Mouse (Mus musculus) embryo, embryonic 10.5 days (tissue): ENCODE measurements around the gene Hist1h3i.
"Not testable (repeated sequence)": the region's sequence is repeated elsewhere in the genome, so short reads cannot be mapped to it uniquely, and the experiment has no call there.

Experiments used
- DNase-seq: peaks from one replicate; pipeline ENCODE4 v3.0.0-alpha.2; 2015; ENCODE audit warnings: low spot score

The Hist1h3i gene

DNA sequence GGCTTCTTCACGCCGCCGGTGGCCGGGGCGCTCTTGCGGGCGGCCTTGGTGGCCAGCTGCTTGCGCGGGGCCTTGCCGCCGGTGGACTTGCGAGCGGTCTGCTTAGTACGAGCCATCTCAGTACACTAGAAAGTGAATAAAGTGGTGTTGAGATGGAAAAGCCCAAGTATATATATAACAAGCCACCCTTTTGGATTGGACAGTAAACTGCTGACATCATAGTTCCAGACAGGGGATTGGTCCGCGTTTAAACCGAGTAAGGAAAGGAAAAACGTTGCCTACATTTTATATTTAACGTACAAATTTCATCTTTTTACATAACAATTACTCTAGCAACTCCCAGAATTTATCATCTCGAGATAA is at the start of gene Hist1h3i:
Gene Hist1h3i (minus strand): TSS at position 116 of the 363 bp plus-strand sequence.
- DNase-seq: peak; percentile 93

DNA sequence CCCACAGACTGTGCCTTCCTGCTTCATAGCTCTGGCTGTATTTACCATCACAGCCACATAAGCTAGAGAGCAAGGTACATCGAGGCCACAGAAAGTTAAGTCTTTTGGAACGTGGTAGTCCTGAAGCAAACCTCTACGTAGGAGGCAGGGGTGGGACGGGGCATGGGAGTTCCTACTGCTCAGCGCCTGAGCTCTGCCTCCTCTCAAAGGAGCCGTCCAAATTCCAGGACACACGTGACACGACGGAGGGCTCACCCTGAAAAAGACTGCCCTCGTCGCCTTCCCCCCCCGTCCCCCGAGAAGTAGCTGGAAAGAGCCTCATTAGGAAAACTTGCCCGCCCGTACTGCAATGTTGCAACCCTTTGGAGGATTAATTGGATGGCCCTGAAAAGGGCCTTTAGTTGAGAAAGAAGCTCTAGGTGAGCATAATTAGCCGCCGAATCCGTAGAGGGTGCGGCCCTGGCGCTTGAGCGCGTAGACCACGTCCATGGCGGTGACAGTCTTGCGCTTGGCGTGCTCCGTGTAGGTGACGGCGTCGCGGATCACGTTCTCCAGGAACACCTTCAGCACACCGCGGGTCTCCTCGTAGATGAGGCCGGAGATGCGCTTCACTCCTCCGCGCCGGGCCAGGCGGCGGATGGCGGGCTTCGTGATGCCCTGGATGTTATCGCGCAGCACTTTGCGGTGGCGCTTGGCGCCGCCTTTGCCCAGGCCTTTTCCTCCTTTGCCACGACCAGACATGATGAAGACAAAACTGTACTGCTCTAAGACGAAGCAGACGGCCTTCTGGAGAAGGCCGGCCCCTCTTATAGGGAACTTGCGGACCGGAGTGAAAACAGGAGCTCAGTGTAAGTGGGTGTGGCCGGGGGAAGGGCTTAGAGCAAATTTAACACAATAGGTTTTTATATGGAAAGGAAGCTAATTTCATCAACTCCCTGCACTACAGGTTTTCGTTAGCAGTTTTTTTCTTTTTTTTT is 48.5 kb upstream of the Hist1h3i start, which contains the start of gene Hist1h4n:
Gene Hist1h4n (minus strand): TSS at position 779 of the 977 bp plus-strand sequence.
- DNase-seq: not testable (repeated sequence)

DNA sequence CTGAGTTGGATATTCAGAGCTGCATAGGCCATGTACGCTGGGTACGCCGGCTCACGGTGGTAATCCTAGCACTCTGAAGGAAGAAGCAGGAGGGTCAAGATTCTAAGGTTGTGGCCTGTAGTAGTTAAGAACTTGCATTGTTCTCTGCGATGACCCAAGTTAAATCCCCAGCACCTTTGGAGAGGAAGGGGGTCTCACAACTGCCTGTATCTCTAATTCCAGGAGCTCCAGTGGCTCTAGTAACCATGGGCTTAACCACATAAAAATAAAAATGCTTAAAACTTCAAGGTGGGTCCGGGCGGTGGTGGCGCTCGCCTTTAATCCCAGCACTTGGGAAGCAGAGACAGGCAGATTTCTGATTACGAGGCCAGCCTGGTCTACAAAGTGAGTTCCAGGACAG is 47.2 kb upstream of the Hist1h3i start:
- DNase-seq: no peak

DNA sequence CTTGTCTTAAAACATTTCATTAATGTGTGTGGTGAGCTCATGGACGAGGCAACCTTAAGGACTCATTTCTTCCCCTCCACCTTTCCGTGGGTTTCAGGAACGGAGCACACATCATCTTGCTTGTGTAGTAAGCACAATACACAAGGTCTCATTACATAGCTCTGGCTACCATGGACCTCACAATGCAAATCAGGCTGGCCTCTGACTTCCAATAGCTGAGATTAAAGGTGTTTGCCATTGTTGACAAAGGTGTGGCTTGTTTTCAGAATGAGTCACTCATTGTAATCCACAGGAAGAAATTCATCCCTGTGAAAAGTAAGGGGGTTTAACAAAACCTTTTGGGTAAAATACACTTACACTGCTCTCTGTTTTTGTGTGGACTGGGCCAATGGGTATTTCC is 45.3 kb upstream of the Hist1h3i start:
- DNase-seq: no peak

DNA sequence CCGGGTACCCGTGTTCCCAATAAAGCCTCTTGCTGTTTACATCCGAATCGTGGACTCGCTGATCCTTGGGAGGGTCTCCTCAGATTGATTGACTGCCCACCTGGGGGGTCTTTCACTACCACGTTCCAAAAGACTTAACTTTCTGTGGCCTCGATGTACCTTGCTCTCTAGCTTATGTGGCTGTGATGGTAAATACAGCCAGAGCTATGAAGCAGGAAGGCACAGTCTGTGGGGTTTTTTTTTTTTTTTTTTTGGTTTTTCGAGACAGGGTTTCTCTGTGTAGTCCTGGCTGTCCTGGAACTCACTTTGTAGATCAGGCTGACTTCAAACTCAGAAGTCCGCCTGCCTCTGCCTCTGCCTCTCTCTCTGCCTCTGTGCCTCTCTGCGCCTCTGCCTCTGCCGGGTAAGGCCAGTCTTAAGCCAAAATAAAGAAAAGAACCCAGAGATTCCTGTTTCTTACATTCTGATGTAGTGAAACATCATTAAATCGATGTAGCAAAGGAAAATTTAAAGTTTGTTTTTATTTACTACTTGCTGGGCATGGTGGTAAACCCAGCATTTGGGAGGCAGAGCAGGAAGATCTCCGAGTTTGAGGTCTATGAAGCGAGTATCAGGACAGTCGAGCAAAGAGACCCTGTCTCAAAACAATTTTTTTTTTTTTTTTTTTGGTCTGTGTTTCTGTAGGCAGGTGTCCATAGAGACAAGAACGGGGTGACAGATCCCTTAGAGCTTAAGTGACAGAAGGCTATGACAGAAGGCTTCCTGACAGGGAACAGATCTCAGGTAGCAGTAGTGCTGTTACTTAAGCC is 37.1 kb upstream of the Hist1h3i start:
- DNase-seq: not testable (repeated sequence)

DNA sequence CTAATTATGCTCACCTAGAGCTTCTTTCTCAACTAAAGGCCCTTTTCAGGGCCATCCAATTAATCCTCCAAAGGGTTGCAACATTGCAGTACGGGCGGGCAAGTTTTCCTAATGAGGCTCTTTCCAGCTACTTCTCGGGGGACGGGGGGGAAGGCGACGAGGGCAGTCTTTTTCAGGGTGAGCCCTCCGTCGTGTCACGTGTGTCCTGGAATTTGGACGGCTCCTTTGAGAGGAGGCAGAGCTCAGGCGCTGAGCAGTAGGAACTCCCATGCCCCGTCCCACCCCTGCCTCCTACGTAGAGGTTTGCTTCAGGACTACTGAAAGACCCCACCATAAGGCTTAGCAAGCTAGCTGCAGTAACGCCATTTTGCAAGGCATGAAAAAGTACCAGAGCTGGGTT is 28.9 kb upstream of the Hist1h3i start:
- not testable (repeated sequence) for DNase-seq

DNA sequence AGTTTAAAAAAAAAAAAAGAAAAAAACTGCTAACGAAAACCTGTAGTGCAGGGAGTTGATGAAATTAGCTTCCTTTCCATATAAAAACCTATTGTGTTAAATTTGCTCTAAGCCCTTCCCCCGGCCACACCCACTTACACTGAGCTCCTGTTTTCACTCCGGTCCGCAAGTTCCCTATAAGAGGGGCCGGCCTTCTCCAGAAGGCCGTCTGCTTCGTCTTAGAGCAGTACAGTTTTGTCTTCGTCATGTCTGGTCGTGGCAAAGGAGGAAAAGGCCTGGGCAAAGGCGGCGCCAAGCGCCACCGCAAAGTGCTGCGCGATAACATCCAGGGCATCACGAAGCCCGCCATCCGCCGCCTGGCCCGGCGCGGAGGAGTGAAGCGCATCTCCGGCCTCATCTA is 28.4 kb upstream of the Hist1h3i start, which contains the start of gene Hist1h4m:
Gene Hist1h4m (plus strand): TSS at position 208 of the 400 bp plus-strand sequence.
- DNase-seq: not testable (repeated sequence)

DNA sequence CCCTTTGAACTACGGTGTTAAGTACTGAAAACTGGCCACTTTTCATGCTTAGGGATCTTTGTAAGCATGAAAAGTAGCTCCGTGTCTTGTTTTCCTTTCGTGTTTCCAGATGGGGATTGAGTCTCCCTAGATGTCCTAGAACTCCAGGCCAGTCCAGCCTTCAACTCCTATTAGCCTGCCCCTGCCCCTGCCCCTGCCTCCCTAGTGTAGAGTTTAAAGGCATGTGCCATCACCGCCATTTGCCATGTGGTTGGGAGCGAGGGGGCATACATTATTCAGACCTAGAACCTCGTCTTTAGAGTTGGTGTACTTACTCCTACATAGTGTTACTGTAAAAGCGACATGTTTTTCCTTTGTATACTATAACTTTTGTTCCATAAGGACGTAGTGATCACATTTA is 27.9 kb upstream of the Hist1h3i start:
- DNase-seq: not testable (repeated sequence)

DNA sequence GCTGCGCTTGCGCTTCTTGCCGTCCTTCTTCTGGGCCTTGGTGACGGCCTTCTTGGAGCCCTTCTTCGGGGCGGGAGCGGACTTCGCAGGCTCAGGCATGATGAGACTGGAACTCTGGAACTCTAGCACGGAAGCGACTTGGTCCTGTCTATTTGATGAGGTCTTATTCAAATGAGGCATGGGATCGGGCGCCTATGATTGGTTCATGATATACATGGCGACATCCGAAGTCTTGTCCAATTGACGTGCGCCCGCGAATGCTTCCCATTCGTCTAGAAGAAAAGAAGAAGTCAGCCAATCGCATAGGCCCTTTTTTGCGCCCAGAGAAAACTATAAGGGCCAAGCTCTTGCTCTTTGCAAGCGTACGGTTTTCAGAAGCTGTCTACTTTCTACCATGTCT is 26.9 kb upstream of the Hist1h3i start, which contains the start of the genes Hist1h2bq and Hist1h2ao:
Gene Hist1h2bq (minus strand): TSS at position 125 of the 400 bp plus-strand sequence.
Gene Hist1h2ao (plus strand): TSS at position 393 of the 400 bp plus-strand sequence.
- DNase-seq: not testable (repeated sequence)

DNA sequence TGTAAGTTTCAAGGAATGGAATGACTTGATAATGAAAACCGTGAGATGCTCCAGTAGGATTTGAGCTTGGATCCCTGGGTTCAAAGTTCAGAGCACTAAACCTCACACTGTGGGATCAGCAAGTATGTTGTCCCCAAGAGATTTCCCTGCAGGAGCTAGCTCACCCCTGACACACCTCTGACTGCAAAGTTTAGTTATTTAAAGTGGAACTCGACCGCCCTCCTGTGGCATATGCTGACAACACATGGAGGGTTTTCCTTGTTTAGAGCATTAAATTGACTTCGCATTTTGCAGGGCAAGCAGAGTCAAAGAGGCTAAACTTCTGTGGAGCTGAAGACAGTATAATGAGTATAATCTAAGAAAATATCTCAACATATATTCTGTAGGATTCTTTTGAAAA is 19.9 kb upstream of the Hist1h3i start:
- DNase-seq: not testable (repeated sequence)

DNA sequence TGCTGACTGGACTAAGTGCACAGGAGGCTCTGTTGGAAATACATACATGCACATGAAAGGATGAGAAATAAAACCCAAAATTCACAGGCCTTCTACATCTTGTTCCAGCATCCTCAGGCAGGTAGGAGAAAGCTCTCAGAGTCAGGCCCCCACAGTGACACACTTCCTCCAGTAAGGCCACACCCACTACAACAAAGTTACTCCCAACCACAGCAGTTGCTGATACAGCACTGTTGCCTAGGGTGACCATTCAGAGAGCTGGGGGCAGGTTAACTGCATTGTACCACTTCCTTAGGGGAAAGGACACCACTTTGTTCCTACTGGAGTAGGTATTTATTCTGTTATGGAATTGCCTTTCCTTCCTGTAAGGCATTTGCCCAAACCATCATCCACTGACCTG is 14.0 kb upstream of the Hist1h3i start:
- not testable (repeated sequence) for DNase-seq

DNA sequence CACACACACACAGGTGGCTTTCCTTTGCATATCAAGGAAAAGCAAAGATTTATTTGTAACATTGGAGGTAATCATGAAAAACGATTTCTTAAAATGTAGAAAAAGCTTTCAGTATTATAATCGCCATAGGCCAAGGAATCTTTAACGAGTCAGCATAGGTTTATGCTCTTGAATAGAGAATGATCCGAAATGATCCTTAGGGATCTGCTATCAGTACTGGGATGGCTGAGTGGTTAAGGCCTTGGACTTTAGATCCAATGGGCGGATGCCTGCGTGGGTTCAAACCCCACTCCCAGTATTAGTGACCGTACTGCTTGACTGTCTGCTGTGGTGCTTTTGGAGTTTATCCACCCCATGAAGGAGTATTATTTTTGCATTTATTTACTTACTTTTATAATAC is 12.4 kb upstream of the Hist1h3i start:
- DNase-seq: no peak

DNA sequence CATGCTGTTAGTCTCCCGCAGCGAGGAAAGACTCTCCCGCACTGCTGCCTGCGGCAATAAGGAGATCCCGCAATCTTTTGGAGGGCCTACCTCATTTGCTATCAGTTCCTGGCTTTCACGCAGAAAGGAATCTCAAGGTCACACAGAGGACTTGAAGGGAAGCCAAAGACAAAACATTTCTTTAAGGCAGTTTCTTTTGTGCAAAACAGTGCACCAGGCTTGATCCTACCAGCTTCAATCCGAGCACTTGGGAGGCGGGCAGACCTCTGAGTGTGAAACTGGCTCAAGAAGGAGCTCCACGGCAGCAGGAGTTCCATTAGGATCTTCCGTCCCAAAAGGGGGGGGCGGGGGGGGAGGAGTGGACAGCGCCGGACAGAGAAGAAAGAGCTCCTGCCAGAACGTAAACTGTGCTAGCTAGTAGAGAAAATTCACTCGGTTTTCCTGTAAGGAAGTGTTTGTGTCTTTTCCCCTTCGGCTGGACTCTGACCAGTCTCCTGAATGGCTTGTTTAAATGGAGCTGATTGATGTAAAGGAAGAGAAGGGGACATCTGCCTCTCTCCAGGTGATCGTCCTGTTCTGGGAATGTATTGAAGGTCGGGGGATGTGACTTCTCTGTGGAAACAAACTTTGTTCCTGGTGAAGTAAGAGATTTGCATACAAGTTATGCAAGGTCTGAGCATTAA is 7.6 kb upstream of the Hist1h3i start:
- peak; percentile 49 for DNase-seq

DNA sequence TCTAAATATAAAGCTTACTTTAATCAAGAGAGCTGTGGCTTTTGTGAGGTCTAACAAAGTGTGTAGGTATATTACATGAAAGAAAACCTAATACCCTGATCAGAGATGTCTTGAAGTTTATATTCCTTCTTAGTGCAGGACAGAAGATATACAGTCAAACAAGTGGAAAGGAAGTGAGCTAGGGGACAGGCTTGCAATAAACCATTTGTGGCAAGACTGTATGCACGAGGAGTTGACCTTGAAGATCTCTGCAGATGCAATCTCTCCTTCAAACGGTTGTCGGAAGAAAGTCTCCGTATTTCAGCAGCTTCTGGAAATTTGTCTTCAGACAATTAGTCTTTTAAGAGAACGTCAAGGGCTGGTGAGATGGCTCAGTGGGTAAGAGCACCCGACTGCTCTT is 6.8 kb upstream of the Hist1h3i start:
- peak; percentile 11 for DNase-seq

DNA sequence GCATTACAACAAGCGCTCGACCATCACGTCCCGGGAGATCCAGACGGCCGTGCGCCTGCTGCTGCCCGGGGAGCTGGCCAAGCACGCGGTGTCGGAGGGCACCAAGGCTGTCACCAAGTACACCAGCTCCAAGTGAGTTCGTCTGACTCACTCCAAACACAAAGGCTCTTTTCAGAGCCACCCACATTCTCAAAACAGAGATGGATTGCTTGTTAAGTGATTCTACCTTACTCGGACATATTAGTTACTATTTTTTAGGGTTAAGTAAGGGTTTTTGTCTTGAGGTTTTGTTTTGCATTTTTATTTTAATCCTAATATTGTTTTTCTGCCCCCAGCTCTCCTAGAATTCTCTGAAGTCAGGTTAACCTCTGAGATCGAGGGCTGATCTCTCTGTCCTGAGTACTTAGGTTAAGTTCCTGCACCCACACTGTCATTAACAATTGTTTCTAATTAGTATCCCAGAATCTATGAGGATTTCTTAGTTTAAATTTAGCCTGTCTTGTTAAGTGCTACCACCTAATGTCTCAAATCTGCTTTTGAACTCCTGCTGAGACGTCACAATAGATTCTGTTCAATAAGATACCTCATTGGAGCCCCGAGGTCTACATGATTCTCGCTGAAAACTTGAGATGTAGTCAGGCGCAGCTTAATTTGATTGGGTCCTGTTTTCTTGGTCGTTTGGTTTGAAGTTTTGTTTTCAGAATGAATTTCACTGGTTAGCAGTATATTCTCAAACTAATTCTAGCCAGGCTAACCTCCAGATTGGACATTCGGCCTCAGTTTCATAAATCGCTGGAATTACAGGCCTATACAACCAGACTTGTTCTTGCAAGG is 4.8 kb upstream of the Hist1h3i start:
- DNase-seq: peak; percentile 75

DNA sequence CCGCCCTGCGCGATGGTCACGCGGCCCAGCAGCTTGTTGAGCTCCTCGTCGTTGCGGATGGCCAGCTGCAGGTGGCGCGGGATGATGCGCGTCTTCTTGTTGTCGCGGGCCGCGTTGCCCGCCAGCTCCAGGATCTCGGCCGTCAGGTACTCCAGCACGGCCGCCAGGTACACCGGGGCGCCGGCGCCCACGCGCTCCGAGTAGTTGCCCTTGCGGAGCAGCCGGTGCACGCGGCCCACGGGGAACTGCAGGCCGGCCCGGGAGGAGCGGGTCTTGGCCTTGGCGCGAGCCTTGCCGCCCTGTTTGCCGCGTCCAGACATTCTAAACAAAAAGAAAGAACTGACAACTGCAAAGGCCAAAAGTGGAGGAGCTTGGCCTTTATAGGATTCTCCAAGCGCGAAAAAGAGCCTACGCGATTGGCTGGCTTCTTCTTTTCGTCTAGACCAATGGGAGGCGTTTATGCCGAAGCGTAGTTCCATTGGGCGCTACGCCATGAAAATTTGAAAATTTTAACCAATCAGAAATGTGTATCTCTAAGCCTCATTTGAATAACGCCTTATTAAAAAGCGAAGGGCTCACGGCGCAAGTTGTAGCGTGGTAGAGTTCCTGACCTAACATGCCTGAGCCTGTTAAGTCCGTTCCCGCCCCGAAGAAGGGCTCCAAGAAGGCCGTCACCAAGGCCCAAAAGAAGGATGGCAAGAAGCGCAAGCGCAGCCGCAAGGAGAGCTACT is 3.9 kb upstream of the Hist1h3i start, which contains the start of the genes Hist1h2an and Hist1h2bp:
Gene Hist1h2an (minus strand): TSS at position 320 of the 731 bp plus-strand sequence.
Gene Hist1h2bp (plus strand): TSS at position 563 of the 731 bp plus-strand sequence.
- peak; percentile 98 for DNase-seq

DNA sequence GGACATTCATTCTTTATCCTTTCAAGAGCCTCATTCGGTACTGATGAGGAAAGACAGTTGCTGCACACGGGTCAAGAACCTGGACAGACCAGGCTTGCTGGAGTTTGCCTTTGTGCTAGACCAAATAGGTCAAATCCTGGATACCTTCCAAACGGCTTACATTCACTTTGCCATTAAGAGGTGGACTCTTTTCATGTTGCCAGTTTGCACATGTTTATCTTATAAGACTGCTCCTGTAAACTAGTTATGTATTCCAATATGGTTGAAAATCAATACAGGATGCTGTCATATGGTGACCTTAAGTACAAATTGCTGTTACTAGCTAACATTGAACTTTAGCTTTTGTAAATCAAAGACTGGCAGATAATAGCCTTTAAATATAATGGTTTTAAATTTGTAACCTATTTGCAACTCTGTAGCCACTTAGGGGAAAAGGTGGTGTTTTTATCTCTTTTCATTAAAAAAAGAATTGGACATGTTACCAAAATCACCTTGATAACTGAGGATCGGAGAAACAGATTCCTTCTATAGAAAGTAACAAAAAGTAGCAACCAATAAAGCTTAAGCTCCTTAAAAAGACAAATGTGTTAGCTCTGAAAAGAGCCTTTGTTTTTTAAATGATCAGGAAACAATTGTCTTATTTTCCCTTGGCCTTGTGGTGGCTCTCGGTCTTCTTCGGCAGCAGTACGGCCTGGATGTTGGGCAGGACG is 3.2 kb upstream of the Hist1h3i start:
- DNase-seq: peak; percentile 82

DNA sequence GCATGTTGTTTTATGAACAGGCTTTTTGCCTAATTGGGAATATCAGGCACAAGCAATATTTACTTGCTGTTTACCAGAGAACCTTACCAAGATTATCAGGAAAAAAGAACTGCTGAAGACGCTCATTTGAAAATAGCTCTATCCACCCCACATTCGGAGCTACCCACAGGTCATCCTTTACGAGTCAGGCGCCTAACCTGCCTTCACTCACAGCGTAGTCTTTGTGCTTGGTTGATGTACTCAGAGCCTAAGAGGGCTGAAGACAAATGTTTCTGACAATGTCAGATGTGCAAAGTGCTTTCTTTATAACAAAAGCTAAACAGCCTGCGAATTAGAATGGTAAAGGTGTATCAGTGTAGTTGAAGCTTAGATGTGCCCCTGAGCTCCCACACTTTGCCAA is 1.1 kb upstream of the Hist1h3i start:
- DNase-seq: peak; percentile 60

DNA sequence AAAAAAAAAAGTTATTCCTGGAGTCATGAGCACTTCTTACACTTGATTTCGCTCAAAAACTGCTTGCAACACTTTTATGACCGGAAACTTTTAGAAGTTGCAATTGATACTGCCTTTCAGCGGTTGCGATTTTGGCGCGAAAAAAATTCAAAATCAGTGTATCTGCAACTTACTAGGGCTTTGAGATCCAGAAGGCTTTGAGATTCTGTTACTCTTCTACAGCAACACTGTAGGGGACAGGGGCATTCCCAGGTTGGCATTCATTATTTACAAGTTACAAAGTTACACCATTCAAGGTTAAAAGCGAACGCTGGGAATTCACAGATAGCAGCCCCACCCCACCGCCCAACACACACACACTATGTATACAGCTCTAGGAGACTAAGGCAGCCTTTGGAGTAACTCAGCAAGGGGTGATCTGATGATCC is 578 bp upstream of the Hist1h3i start:
- DNase-seq: peak; percentile 77
